Mouse (Mus musculus) adrenal gland, postnatal 25 days (tissue): ENCODE measurements around the gene Chst7. TPM values are rescaled to one million over a fixed set of nuclear protein-coding genes. Genes with fewer than 3 reads are reported as not detected.

Source experiments
- DNase-seq: peaks from one replicate; pipeline ENCODE4 v3.0.0; 2021; ENCODE audit warnings: mixed read lengths
- long read RNA-seq: library from polyadenylated mRNA; stranded (forward); transcript quantifications from one replicate; pipeline ENCODE4 v2.0.0, GENCODE M21; 2021
- total RNA-seq: library from RNA; stranded (reverse); gene quantifications from 2 replicates; pipeline ENCODE4 v1.2.3, GENCODE M21; 2021

The Chst7 gene
- 2.0 and 2.3 TPM in 2 replicates for total RNA-seq
- long read RNA-seq, transcript Chst7-201 (2 exons, 2,206 nt), result major isoform, 5 of 5 reads
- long read RNA-seq, partial matches to known transcripts, result 0 of 5 reads
- long read RNA-seq, other reads (novel, unspliced or antisense), result 0 of 5 reads

GRCm38 (mm10) chrX:20059381-20059971, at the start of gene Chst7:
Gene Chst7, plus strand, starts transcription at chrX:20059560.
- peak; percentile 69 for DNase-seq

- no peak for DNase-seq
These were observed 47.1 kb upstream of the Chst7 start for GRCm38 (mm10) chrX:20012211-20012610.

- no peak for DNase-seq
These were observed 38.4 kb upstream of the Chst7 start for GRCm38 (mm10) chrX:20020942-20021341.

GRCm38 (mm10) chrX:20060096-20060768, 872 bp downstream of the Chst7 start:
- peak; percentile 3 for DNase-seq

GRCm38 (mm10) chrX:20060769-20061315, 1.5 kb downstream of the Chst7 start:
- DNase-seq, result peak; percentile 2

- DNase-seq, result no peak
These were observed 2.6 kb downstream of the Chst7 start for GRCm38 (mm10) chrX:20061764-20062480.

- no peak for DNase-seq
These were observed 7.3 kb downstream of the Chst7 start for GRCm38 (mm10) chrX:20066636-20067035.

GRCm38 (mm10) chrX:20070196-20070595, 10.8 kb downstream of the Chst7 start:
- DNase-seq, result no peak

GRCm38 (mm10) chrX:20117717-20118116, 58.4 kb downstream of the Chst7 start:
- no peak for DNase-seq

GRCm38 (mm10) chrX:20125481-20125880, 66.1 kb downstream of the Chst7 start:
- DNase-seq, result no peak

GRCm38 (mm10) chrX:20128951-20129350, 69.6 kb downstream of the Chst7 start:
- no peak for DNase-seq

- no peak for DNase-seq
These were observed 70.1 kb downstream of the Chst7 start for GRCm38 (mm10) chrX:20129466-20129865.

Other genes with a start within 250 kb of the Chst7 start
- 20.8 and 22.9 TPM in 2 replicates for gene Slc9a7, start 232.2 kb downstream of the Chst7 start, total RNA-seq